Mouse (Mus musculus): Measurements from ENCODE around the gene Tmem94.
"Not testable (repeated sequence)": the region's sequence is repeated elsewhere in the genome, so short reads cannot be mapped to it uniquely, and the experiment has no call there.

The Tmem94 gene

GRCm38 (mm10) chr11:115765103-115765606, at the start of gene Tmem94:
Gene Tmem94 (plus strand): TSS chr11:115765433.
- DNase-seq (ENCODE audit: low read depth, low spot score), result peak; percentile 100

GRCm38 (mm10) chr11:115716410-115717338, 48.6 kb upstream of the Tmem94 start:
- no peak for DNase-seq (ENCODE audit: low read depth, low spot score)

GRCm38 (mm10) chr11:115717660-115718390, 47.4 kb upstream of the Tmem94 start:
- no peak for DNase-seq (ENCODE audit: low read depth, low spot score)

- peak; percentile 68 for DNase-seq (ENCODE audit: low read depth, low spot score)
These were observed 42.6 kb upstream of the Tmem94 start for GRCm38 (mm10) chr11:115722638-115723037.

- DNase-seq (ENCODE audit: low read depth, low spot score), result no peak
These were observed 42.0 kb upstream of the Tmem94 start for GRCm38 (mm10) chr11:115723231-115723630.

- DNase-seq (ENCODE audit: low read depth, low spot score), result no peak
These were observed 31.1 kb upstream of the Tmem94 start for GRCm38 (mm10) chr11:115734041-115734686.

GRCm38 (mm10) chr11:115737608-115738208, 27.5 kb upstream of the Tmem94 start:
- DNase-seq (ENCODE audit: low read depth, low spot score), result no peak

GRCm38 (mm10) chr11:115738275-115738885, 26.9 kb upstream of the Tmem94 start:
- no peak for DNase-seq (ENCODE audit: low read depth, low spot score)

- no peak for DNase-seq (ENCODE audit: low read depth, low spot score)
These were observed 24.2 kb upstream of the Tmem94 start for GRCm38 (mm10) chr11:115741070-115741469.

- DNase-seq (ENCODE audit: low read depth, low spot score), result no peak
These were observed 22.3 kb upstream of the Tmem94 start for GRCm38 (mm10) chr11:115742926-115743325.

- DNase-seq (ENCODE audit: low read depth, low spot score), result no peak
These were observed 20.8 kb upstream of the Tmem94 start for GRCm38 (mm10) chr11:115744385-115744784.

- DNase-seq (ENCODE audit: low read depth, low spot score), result no peak
These were observed 19.1 kb upstream of the Tmem94 start for GRCm38 (mm10) chr11:115746109-115746508.

GRCm38 (mm10) chr11:115746762-115747161, 18.5 kb upstream of the Tmem94 start:
- no peak for DNase-seq (ENCODE audit: low read depth, low spot score)

- no peak for DNase-seq (ENCODE audit: low read depth, low spot score)
These were observed 17.9 kb upstream of the Tmem94 start for GRCm38 (mm10) chr11:115747351-115747750.

- DNase-seq (ENCODE audit: low read depth, low spot score), result no peak
These were observed 15.4 kb upstream of the Tmem94 start for GRCm38 (mm10) chr11:115749834-115750233.

GRCm38 (mm10) chr11:115751725-115752124, 13.5 kb upstream of the Tmem94 start:
- DNase-seq (ENCODE audit: low read depth, low spot score), result no peak

- DNase-seq (ENCODE audit: low read depth, low spot score), result no peak
These were observed 12.6 kb upstream of the Tmem94 start for GRCm38 (mm10) chr11:115752653-115753052.

GRCm38 (mm10) chr11:115753485-115753884, 11.7 kb upstream of the Tmem94 start:
- DNase-seq (ENCODE audit: low read depth, low spot score), result no peak

GRCm38 (mm10) chr11:115762176-115762575, 3.1 kb upstream of the Tmem94 start:
- not testable (repeated sequence) for DNase-seq (ENCODE audit: low read depth, low spot score)

GRCm38 (mm10) chr11:115764698-115765097, 535 bp upstream of the Tmem94 start:
- no peak for DNase-seq (ENCODE audit: low read depth, low spot score)

- no peak for DNase-seq (ENCODE audit: low read depth, low spot score)
These were observed 441 bp downstream of the Tmem94 start for GRCm38 (mm10) chr11:115765607-115766141.

Measured in c-Kit-negative CD71-positive TER-119-positive erythroid progenitor cells, embryonic 14.5 days (primary cell).